Mouse (Mus musculus): Measurements from ENCODE around the gene Itgav.

The Itgav gene

DNA sequence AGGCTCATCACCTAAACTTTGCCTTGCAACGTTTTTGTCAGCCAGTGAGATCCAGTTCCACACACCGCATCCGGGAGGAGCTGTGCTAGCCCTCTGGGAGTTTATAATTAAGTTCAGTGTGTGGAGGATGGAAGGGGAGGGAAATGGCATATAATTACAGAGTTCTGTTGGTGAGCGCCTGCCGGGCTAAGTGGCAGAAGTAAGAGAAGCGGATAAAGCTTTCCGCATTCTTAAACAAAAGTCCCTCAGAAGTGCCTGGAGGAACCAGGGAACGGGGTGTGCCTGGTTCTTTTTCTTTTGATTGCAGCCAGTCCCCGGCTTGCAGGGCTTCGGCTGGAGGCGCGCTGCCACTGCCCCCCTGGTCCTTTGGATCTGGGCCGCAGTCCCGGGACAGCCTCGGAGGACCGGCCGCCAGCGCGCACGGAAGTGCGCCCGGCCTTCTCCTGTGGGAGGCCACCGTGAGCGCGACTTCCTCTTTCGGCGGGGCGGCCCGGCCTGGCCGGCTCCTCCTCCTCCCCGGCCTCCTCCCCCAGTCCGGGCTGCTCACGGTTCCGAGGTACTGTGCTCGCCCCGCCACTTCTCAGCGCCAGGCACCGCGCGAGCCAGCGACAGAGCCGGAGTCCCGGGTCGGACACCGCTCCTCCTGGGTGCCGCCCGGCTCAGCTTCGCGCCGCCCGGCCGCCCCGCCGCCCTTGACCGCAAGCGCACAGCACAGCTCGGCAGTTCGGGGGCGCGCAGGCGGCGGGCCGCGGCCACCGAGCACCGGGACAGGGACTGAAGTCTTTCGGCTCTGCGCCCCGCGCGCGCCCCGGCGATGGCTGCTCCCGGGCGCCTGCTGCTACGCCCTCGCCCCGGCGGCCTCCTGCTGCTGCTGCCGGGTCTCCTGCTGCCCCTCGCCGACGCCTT lies at the start of gene Itgav:
Gene Itgav (plus strand): TSS at position 477 of the 906 bp plus-strand sequence.
- in situ Hi-C loops (cut with MboI, MseI), result no loop called here

DNA sequence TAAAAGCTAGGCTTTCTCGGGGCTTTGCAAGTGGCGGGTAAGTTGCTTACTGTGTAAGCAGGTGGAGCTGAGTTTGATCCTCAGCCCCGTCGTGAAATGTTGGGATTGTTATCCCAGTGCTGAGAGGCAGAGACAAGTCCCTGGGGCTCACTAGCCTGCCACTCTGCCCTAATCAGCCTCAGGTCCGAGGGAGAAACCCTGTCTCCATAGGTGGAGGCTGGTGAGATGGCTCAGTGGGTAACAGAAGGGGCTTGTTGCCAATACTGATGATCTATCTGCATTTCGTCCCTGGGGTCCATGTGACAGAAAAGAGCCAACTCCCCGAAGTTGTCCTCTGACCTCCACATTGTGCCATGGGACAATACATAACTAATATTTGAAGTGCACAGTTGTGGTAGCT lies 49.8 kb upstream of the Itgav start:
- in situ Hi-C loops (cut with MboI, MseI), result loop anchor here in 1 of 2 experiments (5.0 to 25.0 kb wide), 2 partner anchors 103 to 1013 kb away; partner anchors contain the start of genes Gm28635, Med19 and Tmx2

DNA sequence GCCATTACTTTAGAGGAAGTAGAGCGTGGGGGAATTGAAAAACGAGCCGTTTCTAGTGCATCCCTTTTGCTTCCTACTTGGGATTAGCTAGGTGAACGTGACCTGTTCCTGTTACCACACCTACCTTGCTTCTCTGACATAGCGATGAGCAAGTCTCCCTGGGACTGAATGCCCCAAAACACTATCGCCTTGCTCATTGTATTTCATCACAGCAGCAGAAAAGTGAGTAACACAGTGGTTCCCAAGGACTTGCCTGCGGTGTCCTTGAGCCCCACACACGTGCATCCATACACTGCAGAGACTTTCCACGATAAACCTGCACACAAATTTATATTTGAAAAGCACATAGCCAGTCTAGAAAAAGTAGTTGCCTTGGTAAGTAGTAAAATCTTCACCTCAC lies 49.3 kb upstream of the Itgav start:
- in situ Hi-C loops (cut with MboI, MseI), result loop anchor here (5.0 to 25.0 kb wide), 3 partner anchors 102 to 1012 kb away; partner anchors contain the start of genes Gm28635 (in 1 of the 2), Med19 (in 1 of the 2) and Tmx2 (in 1 of the 2)

DNA sequence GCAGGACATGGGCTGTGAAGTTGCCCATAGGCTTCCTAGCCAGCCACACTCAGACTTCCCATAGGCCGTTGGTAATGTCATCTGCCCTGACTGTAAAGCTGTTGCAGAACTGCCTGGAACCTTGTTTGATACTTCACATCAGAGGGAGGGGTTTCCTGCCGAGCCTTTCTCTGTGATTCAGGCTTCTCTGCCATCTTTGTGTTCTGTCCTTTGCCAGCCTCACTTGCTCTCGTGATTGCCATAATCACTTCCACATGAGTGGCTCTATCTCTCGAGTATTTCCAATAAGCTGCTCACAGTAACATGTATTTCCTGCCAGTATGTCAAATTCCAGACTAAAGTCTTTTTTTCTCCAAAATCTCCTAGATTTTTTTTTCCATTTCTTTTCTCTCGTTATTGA lies 48.5 kb upstream of the Itgav start:
- in situ Hi-C loops (cut with MboI, MseI), result loop anchor here in 1 of 2 experiments (25.0 kb wide), 1 partner anchor 562 kb away; no protein-coding TSS in a partner anchor

GRCm38 (mm10) chr2:83676226-83676870 lies 47.8 kb upstream of the Itgav start:
- in situ Hi-C loops (cut with MboI, MseI), result loop anchor here in 1 of 2 experiments (25.0 kb wide), 1 partner anchor 561 kb away; no protein-coding TSS in a partner anchor

DNA sequence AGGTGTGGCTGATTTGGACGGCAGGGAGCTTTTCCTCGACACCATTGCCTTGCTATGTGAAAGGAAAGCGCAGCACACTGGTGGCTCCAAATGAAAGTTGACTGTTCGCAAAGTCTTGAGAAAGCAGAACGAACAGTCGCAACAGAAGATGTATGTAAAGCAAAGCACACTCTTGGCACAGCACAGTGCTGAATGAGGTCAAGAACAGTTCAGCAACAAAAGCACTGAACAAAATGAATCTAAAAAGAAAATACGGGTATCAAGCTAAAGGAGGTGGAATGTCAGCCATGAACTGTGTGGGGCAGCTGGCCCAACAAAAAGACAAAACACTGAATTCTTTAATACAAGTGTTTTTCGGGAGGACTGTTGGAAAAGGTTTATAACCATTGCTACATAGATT lies 42.9 kb upstream of the Itgav start:
- in situ Hi-C loops (cut with MboI, MseI), result loop anchor here in 1 of 2 experiments (25.0 kb wide), 1 partner anchor 556 kb away; no protein-coding TSS in a partner anchor

- in situ Hi-C loops (cut with MboI, MseI), result loop anchor here in 1 of 2 experiments (25.0 kb wide), 1 partner anchor 556 kb away; no protein-coding TSS in a partner anchor
These were observed 42.4 kb upstream of the Itgav start for GRCm38 (mm10) chr2:83681785-83682184.

- in situ Hi-C loops (cut with MboI, MseI), result loop anchor here in 1 of 2 experiments (25.0 kb wide), 1 partner anchor 555 kb away; no protein-coding TSS in a partner anchor
These were observed 41.9 kb upstream of the Itgav start for GRCm38 (mm10) chr2:83682282-83682681.

DNA sequence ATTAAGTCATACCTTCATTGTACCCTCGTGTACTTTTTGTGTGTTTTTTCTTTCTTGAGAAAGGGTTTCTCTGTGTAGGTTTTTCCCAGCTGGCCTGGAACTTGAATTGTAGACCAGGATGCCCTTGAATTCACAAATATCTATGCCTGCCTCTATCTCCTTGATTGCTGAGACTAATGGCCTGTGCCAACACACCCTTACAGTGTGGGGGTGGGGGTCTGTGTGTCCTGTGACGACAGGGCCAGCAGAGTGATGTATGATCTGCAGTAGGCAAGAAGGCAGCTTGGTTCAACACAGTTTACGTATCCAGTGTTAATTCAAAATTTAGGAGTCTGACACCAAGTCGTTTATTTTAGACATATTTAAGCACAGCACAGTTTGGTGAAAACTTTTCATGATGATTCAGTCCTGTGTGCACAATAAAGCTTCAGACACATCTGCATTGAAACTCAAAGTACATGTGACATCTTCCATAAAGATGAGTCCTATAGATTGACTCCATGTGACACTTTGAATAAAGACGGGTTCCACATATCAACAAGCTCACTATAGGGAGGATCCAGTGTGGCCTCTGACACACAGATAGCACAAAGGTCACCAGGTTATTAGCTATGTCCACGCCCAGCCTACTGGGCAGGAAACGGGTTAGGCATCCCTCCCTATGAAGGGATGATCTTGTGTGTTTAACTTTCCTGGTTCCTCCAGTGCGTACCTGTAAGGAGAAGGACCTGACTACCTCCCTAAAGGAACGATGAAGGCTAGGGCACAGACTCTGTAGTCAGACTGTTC lies 40.3 kb upstream of the Itgav start:
- in situ Hi-C loops (cut with MboI, MseI), result loop anchor here in 1 of 2 experiments (25.0 kb wide), 1 partner anchor 553 kb away; no protein-coding TSS in a partner anchor

DNA sequence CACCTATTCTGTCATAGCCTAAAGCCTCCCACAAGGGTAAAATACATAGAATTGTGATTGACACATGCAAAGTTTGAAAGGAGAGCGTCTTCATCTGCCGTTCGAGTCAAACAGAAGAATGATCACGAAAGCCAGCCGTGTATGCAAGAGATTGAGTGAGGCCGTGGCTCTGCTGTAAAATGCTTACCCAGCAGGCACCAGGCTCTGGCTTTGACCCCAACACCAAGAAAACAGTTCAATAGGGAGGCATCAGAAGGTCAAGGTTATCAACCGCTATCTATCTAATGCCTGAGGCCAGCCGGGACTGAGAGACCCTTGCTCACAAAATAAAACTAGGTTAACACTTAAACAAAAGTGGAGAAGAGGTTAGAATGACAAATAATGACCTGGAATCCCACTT lies 39.5 kb upstream of the Itgav start:
- in situ Hi-C loops (cut with MboI, MseI), result loop anchor here in 1 of 2 experiments (25.0 kb wide), 1 partner anchor 553 kb away; no protein-coding TSS in a partner anchor

DNA sequence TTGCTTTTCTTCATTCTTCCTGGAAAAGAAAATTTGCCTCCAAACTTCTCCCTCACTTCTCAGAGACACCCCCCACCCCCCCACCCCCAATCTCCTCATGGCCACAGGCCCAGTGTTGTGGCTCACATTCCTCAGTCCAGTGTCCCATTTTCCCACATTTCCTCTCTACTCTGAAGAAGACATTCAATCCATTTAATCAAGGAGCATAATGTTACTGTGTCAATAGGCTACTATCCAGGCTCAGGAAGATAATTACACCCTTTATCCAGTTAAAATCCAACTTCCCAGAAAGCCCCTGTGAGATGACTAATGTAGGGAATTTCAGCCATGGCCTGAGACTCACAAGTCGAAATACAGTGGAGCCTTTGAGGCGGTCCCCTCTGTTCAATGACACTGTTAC lies 33.8 kb upstream of the Itgav start:
- in situ Hi-C loops (cut with MboI, MseI), result loop anchor here (10.0 to 25.0 kb wide), 2 partner anchors 547 to 1354 kb away; partner anchors contain the start of gene Tnks1bp1 (in 1 of the 2)

DNA sequence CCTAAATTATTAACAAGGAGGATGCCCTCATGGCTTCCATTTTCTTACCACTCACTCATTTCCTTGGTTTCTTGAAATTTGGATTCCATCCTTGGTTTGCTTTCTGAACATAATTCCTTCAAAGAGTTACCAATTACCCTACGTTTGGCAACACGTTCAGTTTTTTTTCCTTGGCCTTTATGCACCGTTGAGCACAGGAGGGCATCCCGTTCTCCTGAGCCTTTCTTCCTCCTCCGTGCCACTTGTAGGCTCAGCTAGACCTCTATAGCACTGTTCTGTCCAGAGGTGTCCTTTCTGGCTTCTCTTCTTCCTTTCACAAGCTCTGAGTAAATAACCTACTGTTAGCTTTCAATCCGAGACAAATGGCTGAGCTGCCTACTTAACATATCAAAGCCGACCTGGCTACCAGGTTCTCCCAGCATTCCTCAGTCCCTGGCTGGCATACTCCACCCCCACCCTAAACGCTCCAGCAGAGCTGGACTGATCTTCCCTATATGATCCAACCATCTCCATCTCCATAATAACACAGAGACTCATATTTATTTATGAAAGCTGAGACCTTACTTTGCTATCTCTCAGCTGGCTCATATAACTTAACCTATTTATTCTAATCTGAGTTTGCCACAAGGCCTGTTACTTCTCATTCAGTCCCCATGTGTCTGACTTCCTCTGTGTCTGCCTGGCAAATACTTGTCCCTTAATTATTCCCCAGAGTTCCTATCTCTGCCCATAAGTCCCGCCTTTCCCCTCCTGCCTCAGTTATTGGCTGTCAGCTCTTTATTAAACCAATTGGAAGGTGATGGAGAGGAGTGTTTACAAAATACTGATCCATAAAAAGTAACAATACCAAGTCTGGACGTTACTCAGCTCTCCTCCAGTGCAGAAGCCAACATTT lies 31.3 kb upstream of the Itgav start:
- in situ Hi-C loops (cut with MboI, MseI), result loop anchor here (10.0 to 25.0 kb wide), 2 partner anchors 544 to 1352 kb away; partner anchors contain the start of gene Tnks1bp1 (in 1 of the 2)

DNA sequence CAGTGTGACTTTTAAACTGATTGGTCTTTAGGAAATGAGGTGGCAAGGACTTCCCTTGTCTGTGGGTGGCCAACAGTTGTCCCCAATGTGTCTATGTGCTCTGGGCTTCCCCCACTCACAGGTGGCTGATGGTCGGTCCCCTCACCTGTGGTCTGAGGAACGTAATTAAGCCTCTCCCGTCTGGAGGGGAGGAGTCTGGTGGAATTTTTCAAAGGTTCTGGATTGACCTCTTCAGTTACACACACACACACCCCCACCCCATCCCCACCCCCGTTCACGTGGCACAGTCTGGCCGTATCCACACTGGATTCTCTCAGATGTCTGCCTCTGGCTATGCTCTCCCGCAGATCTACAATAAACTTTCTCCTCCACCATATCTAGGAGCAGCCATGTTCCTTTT lies 30.1 kb upstream of the Itgav start:
- in situ Hi-C loops (cut with MboI, MseI), result loop anchor here (10.0 to 25.0 kb wide), 2 partner anchors 543 to 1351 kb away; partner anchors contain the start of gene Tnks1bp1 (in 1 of the 2)

DNA sequence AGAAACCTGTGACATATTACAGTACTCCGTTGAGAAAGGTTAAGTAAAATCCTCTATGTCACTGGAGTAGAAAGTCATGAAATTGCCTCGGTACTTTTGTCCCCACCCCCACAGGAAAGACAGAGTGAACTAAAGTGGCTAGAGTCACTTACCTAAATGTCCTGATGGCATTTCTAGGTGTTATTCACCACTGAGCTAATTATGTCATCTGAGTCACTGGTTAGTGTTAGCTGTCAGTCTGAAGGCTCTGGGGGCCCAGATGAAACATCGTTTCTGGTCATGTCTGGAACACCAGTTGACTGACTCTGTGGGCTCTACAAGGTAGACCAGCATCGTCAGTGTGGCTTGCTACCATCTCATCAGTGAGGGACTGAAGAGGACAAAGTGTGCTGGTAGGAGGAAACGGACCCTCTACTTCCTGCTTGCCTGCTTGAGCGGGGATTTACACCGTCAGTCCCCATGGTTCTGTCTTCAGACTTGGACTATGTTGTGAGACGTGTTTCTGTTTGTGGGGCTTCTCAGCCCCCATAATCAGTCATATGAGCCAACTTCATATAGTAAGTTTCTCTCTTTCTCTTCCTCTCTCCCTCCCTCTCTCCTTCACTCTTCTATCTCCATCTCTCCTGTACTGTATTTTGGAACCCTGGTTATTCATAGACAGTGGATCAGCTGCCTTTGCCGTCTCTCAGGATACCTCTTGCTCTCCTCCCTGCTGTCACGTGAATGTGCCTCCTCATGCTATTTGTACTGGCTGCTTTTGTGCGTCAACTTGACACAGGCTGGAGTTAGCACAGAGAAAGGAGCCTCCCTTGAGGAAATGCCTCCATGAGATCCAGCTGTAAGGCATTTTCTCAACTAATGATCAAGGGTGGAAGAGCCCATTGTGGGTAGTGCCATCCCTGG lies 28.6 kb upstream of the Itgav start:
- in situ Hi-C loops (cut with MboI, MseI), result loop anchor here (10.0 to 25.0 kb wide), 2 partner anchors 542 to 1349 kb away; partner anchors contain the start of gene Tnks1bp1 (in 1 of the 2)

DNA sequence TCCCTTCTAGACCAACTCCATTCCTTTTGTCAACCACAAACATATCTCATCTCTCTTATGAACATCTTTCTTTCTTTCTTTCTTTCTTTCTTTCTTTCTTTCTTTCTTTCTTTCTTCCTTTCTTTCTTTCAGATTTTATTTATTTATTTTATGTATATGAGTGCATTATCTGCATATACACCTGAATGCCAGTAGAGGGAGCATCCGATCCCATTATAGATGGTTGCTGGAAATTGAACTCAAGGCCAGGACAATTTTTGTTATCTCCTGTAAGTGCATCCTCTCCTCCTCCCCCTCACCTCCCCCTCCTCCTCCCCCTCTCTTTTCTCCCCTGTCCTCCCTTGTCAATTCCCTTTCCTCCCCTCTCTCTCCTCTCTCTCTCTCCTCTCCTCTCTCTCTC lies 25.7 kb upstream of the Itgav start:
- in situ Hi-C loops (cut with MboI, MseI), result loop anchor here (10.0 to 25.0 kb wide), 2 partner anchors 539 to 1346 kb away; partner anchors contain the start of gene Tnks1bp1 (in 1 of the 2)

DNA sequence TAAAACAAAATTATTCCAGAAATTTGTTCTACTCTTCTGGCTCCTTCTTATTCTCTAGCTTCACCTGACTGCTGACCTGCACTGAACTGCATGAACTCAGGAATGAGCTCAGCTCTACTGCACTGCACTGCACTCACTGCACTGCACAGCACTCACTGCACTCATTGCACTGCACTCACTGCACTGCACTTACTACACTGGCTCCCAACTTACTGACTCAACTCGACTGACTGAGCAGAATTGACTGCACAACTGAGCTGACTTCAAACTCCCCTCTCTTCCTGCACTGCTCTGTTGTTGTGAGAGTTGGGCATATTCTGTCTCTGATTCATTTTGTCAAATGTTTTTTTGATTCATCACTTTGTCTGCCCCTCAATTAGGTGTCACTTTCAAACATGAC lies 24.9 kb upstream of the Itgav start:
- in situ Hi-C loops (cut with MboI, MseI), result loop anchor here (10.0 to 25.0 kb wide), 2 partner anchors 538 to 1345 kb away; partner anchors contain the start of gene Tnks1bp1 (in 1 of the 2)

DNA sequence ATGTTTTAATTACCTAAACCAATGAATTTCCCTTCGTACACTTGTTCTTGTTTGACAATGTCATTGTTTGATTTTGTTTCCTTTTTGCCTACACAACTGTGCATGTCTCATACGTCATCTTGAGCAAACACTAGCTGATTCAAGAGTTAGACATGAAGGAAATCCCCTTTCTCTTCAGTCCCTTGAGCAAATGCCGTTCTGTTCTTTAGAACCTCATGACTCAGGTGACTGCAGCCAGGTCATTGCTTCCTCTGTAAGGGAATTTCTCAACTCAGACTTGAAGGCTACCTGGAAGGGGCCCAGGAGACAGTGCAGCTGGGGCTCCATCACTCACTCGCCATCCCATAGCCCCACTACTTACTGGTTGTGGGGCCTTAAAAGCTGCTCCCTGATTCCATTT lies 23.5 kb upstream of the Itgav start:
- in situ Hi-C loops (cut with MboI, MseI), result no loop called here

DNA sequence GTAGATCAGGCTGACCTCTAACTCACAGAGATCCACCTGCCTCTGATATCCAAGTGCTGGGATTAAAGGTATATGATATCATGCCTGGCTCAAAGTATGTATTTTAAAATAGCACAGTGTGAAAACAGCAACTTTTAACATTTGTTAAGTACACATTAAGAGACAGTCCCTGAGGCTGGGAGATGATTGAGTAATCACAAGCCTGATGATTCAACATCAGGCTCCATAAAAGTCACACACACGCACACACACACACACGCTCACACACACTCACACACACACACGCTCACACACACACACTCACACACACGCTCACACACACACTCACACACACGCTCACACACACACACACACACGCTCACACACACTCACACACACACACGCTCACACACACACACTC lies 21.8 kb upstream of the Itgav start:
- in situ Hi-C loops (cut with MboI, MseI), result no loop called here

Data from T-helper 17 cell (primary cell).